Mouse (Mus musculus): Measurements from ENCODE around the gene Spag7. TPM values are rescaled to one million over a fixed set of nuclear protein-coding genes. Genes with fewer than 3 reads are reported as not detected.
A peak's percentile ranks its signal among the peaks of the same experiment; 100 is the strongest.

Gene Spag7
- total RNA-seq, 2 experiments from 2014 or later, result 86.2 to 92.3 TPM

- peak; percentile 4 for DNase-seq
These were observed 28.0 kb downstream of the Spag7 start for GRCm38 (mm10) chr11:70641241-70641640.

GRCm38 (mm10) chr11:70639976-70640375 is 29.2 kb downstream of the Spag7 start:
- no peak for DNase-seq

GRCm38 (mm10) chr11:70638714-70639278 is 30.4 kb downstream of the Spag7 start, which contains the start of gene Gp1ba:
TSS of gene Gp1ba (plus strand) at chr11:70639122.
- DNase-seq, result peak; percentile 3

- no peak for DNase-seq
These were observed 30.9 kb downstream of the Spag7 start for GRCm38 (mm10) chr11:70638293-70638692.

- DNase-seq, result no peak
These were observed 31.5 kb downstream of the Spag7 start for GRCm38 (mm10) chr11:70637764-70638163.

GRCm38 (mm10) chr11:70635601-70636000 is 33.6 kb downstream of the Spag7 start:
- DNase-seq, result no peak

GRCm38 (mm10) chr11:70630129-70630528 is 39.1 kb downstream of the Spag7 start:
- DNase-seq, result no peak

GRCm38 (mm10) chr11:70629557-70629956 is 39.7 kb downstream of the Spag7 start:
- DNase-seq, result no peak

- DNase-seq, result no peak
These were observed 40.8 kb downstream of the Spag7 start for GRCm38 (mm10) chr11:70628431-70628830.

GRCm38 (mm10) chr11:70626877-70627276 is 42.3 kb downstream of the Spag7 start:
- no peak for DNase-seq

- peak; percentile 66 for DNase-seq
These were observed 43.7 kb downstream of the Spag7 start for GRCm38 (mm10) chr11:70625473-70625872.

GRCm38 (mm10) chr11:70623053-70623742 is 46.0 kb downstream of the Spag7 start:
- no peak for DNase-seq

GRCm38 (mm10) chr11:70621972-70622814 is 47.0 kb downstream of the Spag7 start:
- DNase-seq, result no peak

- no peak for DNase-seq
These were observed 50.1 kb downstream of the Spag7 start, which contains the start of gene Chrne for GRCm38 (mm10) chr11:70619101-70619500. TSS of gene Chrne (minus strand) at chr11:70619216.

- no peak for DNase-seq
These were observed 53.6 kb downstream of the Spag7 start, which contains the start of gene 4930544D05Rik for GRCm38 (mm10) chr11:70615516-70616093. TSS of gene 4930544D05Rik (plus strand) at chr11:70615848.

GRCm38 (mm10) chr11:70615074-70615473 is 54.1 kb downstream of the Spag7 start:
- peak; percentile 63 for DNase-seq

Small RNA genes lying within 50 kb of the gene (microRNA-seq; reads per million reads assigned to microRNA genes)
- gene Mir6925, result 1.7 to 2.2 reads per million in 2 experiments

Other genes with a start within 250 kb of the Spag7 start
- 10 to 100 TPM; 12.0 to 12.7 TPM for gene Arrb2, start 236.8 kb downstream of the Spag7 start, total RNA-seq (2021)
- 10 to 100 TPM; 12.3 to 13.2 TPM for gene Med11, start 217.5 kb downstream of the Spag7 start, total RNA-seq (2021)
- 1 to 10 TPM in 1 of 2 experiments, under 1 TPM in 1; 0.92 to 2.0 TPM for gene Zmynd15, start 210.0 kb downstream of the Spag7 start, total RNA-seq (2021)
- gene Cxcl16, start 209.4 kb downstream of the Spag7 start, total RNA-seq (2021), result 1 to 10 TPM; 6.2 to 6.5 TPM
- 1 to 10 TPM; 1.7 to 2.5 TPM for gene Tm4sf5, start 164.2 kb downstream of the Spag7 start, total RNA-seq (2021)
- under 1 TPM in 1 of 2 experiments, not detected in 1; 0.43 TPM for gene Vmo1, start 154.8 kb downstream of the Spag7 start, total RNA-seq (2021)
- gene Gltpd2, start 150.2 kb downstream of the Spag7 start, total RNA-seq (2021), result not detected
- gene Psmb6, start 144.0 kb downstream of the Spag7 start, total RNA-seq (2021), result 100 to 1,000 TPM; 296 TPM
- not detected for gene Gm40193, start 136.5 kb downstream of the Spag7 start, total RNA-seq (2021)
- 1 to 10 TPM; 8.3 to 9.3 TPM for gene Pld2, start 129.4 kb downstream of the Spag7 start, total RNA-seq (2021)
- 10 to 100 TPM; 38.2 to 42.5 TPM for gene Mink1, start 106.5 kb downstream of the Spag7 start, total RNA-seq (2021)
- not detected for gene 4930544D05Rik, start 53.6 kb downstream of the Spag7 start, total RNA-seq (2021)
- gene Chrne, start 50.2 kb downstream of the Spag7 start, total RNA-seq (2021), result not detected
- gene Gp1ba, start 30.3 kb downstream of the Spag7 start, total RNA-seq (2021), result under 1 TPM; 0.16 to 0.26 TPM
- 10 to 100 TPM; 42.1 to 42.8 TPM for gene Rnf167, start 22.2 kb downstream of the Spag7 start, total RNA-seq (2021)
- gene Slc25a11, start 21.9 kb downstream of the Spag7 start, total RNA-seq (2021), result 100 to 1,000 TPM; 311 to 313 TPM
- gene Pfn1, start 14.8 kb downstream of the Spag7 start, total RNA-seq (2021), result 100 to 1,000 TPM; 572 to 580 TPM
- 1,000 to 10,000 TPM; 1,339 to 1,391 TPM for gene Eno3, start 12.2 kb downstream of the Spag7 start, total RNA-seq (2021)
- gene Camta2, start 18.7 kb upstream of the Spag7 start, total RNA-seq (2021), result 10 to 100 TPM; 22.2 to 23.5 TPM
- gene Inca1, start 30.7 kb upstream of the Spag7 start, total RNA-seq (2021), result 1 to 10 TPM; 1.7 to 2.2 TPM
- gene Kif1c, start 31.1 kb upstream of the Spag7 start, total RNA-seq (2021), result 100 to 1,000 TPM; 238 to 241 TPM
- 10 to 100 TPM; 11.8 to 12.1 TPM for gene Zfp3, start 94.8 kb upstream of the Spag7 start, total RNA-seq (2021)
- gene Scimp, start 143.2 kb upstream of the Spag7 start, total RNA-seq (2021), result not detected
- 10 to 100 TPM; 34.7 to 38.0 TPM for gene Rabep1, start 175.4 kb upstream of the Spag7 start, total RNA-seq (2021)